Mouse (Mus musculus): ENCODE measurements around the gene Tspan11. TPM values are rescaled to one million over a fixed set of nuclear protein-coding genes. Genes with fewer than 3 reads are reported as not detected.

The Tspan11 gene
- total RNA-seq, 2 experiments from 2014 or later: 1.1 to 1.6 TPM

DNA sequence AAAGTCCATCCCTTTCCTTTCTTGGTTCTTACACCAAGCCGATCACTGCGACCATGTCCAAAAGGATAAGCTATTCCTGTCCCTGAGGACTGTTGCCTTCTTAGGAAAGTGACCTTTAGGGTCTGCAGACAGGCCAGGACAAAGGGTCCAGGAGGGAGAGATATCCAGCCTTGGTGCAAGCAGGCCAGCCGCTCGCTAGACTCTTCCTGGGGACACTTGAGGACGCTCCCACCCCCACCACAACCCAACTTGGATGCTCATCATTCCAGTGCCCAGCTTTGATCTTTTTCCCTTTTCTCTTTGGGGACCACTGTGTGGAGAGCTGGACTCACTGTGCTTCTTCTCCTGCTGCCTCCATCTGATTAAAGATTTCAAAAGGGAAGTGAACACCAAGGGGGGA is 41.3 kb downstream of the Tspan11 start:
- intact Hi-C loops (cut with DNase I): no loop called here
- no peak for DNase-seq

- peak in 1 of 2 experiments; percentile 19 for DNase-seq
- intact Hi-C loops (cut with DNase I): no loop called here
Observed at GRCm38 (mm10) chr6:127932697-127933096, 45.3 kb downstream of the Tspan11 start.

DNA sequence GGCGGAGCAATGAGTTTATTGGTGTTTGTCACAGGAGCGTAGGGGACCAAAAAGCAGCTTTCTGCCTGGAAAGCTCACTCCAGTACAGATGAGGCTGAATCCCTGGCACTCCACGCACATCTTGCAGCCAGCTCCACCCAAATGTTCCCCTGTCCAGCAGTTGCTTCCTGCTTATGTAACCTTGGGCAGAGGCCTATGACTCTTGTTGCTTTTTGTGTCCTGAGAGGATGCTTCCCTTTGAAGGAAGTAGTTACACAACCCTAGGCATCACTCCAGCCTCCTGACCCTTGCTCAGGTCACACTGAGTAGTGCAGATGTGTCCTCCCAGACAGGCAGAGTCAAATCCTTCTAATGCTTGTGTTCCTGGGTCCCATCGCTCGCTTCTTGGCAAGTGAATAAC is 46.5 kb downstream of the Tspan11 start:
- peak; percentile 13 to 22 for DNase-seq
- intact Hi-C loops (cut with DNase I): no loop called here

GRCm38 (mm10) chr6:127935105-127935504 is 47.7 kb downstream of the Tspan11 start:
- DNase-seq: no peak
- intact Hi-C loops (cut with DNase I): no loop called here

DNA sequence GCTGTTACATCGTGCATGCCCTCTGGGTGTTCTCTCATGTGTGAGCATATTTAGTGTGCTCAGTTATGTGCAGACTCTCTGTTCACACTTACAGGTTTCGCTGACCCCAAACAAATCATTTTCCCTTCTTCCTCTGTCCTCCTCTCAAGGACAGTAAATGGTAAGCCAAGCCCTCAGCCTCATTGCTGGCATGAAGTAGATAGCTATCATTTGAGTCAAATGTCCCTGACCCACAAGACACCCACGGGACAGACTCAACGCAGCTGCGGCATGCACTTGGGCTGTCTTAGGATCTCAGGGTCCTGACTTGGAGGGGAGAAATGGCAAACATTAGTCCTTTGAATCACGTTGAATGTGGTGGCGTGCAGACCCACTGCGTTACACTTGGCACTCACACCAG is 55.0 kb downstream of the Tspan11 start:
- intact Hi-C loops (cut with DNase I): no loop called here

DNA sequence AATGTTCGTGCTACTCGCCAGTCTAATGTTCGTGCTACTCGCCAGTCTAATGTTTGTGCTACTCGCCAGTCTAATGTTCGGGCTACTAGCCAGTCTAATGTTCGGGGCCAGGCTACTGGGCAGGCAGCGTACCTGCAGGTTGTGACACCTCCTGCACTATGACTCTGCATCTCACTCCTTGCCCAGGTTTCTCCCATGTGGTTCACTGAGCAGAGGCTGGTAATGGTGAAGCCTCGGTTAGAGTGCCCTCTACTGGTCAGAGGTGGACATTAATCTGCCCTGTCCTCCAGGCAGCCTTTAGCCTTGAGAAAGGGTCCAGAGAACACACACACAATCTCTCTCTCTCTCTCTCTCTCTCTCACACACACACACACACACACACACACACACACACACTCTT is 58.3 kb downstream of the Tspan11 start:
- intact Hi-C loops (cut with DNase I): loop anchor here (2.0 to 5.0 kb wide), 2 partner anchors 329 to 443 kb away; no protein-coding TSS in a partner anchor
- DNase-seq: peak; percentile 67 to 71

More for the DNA sequence above, 55.0 kb downstream of the Tspan11 start:
- no peak for DNase-seq

DNA sequence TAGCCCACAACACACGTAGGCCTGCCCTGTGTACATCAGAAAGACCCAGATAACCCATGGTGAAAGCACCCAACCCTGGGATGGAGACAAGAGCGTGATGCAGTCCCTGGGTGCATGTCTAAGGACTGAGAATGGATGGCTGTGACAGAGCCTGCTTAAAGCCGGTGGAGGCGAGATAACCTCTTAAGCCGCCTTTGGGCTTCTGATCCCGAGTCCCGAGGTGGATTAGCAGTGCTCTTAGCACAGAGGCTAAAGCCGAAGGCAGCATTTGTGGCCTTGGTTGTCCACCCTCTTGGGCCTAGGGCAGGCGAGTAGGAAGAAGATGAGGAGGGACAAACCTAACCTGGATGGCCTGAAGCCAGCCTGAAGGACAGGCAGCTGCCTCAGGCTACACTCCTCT is 61.3 kb downstream of the Tspan11 start:
- DNase-seq: no peak
- intact Hi-C loops (cut with DNase I): loop anchor here (5.0 kb wide), 1 partner anchor 446 kb away; no protein-coding TSS in a partner anchor

GRCm38 (mm10) chr6:127949885-127950284 is 62.5 kb downstream of the Tspan11 start:
- intact Hi-C loops (cut with DNase I): loop anchor here (5.0 kb wide), 1 partner anchor 448 kb away; no protein-coding TSS in a partner anchor
- no peak for DNase-seq

- no peak for DNase-seq
- intact Hi-C loops (cut with DNase I): no loop called here
Observed at GRCm38 (mm10) chr6:127953071-127953470, 65.7 kb downstream of the Tspan11 start.

DNA sequence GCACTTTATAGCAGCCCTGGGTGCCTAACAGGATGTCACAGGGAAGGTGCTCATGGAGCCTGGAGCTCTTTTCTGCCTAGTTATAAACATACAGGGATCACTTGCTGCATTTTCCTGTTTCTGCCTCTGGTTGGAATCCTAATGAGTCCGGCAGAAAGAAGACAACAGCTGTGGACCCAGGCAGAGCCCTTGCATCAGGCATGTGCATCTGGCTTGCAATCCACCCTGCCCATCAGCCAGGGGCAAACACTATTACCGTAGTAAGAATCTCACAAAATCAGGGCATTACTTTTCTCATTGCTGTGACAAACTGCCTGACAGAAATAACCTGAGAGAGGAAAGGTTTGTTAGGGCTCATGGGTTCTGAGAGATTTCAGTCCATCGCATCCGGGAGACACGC is 68.8 kb downstream of the Tspan11 start:
- no peak for DNase-seq
- intact Hi-C loops (cut with DNase I): no loop called here

- intact Hi-C loops (cut with DNase I): loop anchor here (10.0 kb wide), 1 partner anchor 345 kb away; the partner anchor contains the start of gene Tead4
- DNase-seq: no peak
Observed at GRCm38 (mm10) chr6:127960203-127960602, 72.8 kb downstream of the Tspan11 start.

DNA sequence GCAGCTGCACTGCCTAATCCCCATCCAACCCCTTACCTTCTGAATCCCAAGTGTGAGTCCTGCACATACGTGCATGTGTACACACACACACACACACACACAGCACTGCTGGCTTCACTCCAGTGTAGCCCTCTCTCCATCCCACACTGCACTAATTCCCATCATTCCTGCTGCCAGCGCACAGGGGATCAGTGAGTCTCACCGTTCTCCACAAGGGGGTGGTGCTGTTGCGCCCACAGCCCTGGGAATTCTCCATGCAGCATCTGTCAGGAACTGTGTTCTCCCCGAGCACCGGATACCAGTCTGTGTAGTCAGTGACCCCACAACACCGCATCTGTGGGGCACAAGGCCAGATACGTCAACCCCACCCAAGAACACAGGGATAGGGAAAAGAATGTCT is 78.1 kb downstream of the Tspan11 start:
- intact Hi-C loops (cut with DNase I): loop anchor here (10.0 kb wide), 1 partner anchor 339 kb away; the partner anchor contains the start of gene Tead4
- DNase-seq: no peak

DNA sequence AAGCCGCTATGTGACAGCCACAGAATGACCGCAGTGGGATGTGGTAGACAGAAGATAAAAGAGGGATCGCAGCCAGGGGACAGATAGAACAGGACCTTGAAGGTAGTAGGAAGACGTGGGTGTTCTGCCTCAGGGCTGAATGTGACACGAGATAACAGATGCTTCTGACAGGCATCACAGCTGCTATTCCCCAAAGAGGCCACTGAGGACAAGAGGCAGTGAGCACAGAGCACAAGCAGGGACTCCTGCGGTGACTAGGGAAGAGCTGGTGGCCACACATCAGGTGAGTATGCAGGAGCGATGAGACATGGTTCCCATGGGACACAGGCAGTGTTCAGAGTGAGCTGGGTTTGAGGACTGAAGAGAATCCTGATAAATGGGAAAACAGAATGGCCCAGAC is 82.3 kb downstream of the Tspan11 start:
- intact Hi-C loops (cut with DNase I): loop anchor here (1.0 to 10.0 kb wide), 4 partner anchors 122 to 335 kb away; partner anchors contain the start of gene Tead4
- DNase-seq: no peak

- intact Hi-C loops (cut with DNase I): loop anchor here (1.0 kb wide), 3 partner anchors 121 to 199 kb away; no protein-coding TSS in a partner anchor
- peak; percentile 84 to 87 for DNase-seq
Observed at GRCm38 (mm10) chr6:127970120-127970519, 82.7 kb downstream of the Tspan11 start.

- DNase-seq: no peak
- intact Hi-C loops (cut with DNase I): loop anchor here (1.0 kb wide), 3 partner anchors 120 to 198 kb away; no protein-coding TSS in a partner anchor
Observed at GRCm38 (mm10) chr6:127970848-127971247, 83.5 kb downstream of the Tspan11 start.

GRCm38 (mm10) chr6:127971931-127972330 is 84.5 kb downstream of the Tspan11 start:
- no peak for DNase-seq
- intact Hi-C loops (cut with DNase I): loop anchor here (2.0 kb wide), 1 partner anchor 61 kb away; no protein-coding TSS in a partner anchor

DNA sequence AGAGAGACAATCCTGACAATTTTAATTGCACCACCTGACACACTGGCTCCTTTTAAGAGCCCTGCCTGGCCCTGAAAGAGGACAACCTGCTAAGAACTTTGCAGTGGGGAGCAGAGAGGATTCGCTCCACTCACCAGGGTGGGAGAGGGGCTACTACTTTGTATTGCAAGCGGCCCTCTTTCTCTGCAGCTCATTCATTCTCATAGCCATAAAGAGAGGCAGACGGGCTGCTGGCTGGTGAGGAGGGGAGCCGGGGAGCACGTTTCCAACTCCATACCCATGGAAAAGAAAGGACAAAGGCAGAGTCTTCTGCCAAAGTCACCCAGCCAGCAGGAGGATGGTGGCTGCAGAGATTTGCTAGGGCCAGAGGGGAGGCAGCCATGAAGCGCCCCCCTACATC is 86.2 kb downstream of the Tspan11 start:
- DNase-seq: no peak
- intact Hi-C loops (cut with DNase I): loop anchor here (2.0 kb wide), 1 partner anchor 59 kb away; no protein-coding TSS in a partner anchor

- intact Hi-C loops (cut with DNase I): loop anchor here (2.0 kb wide), 1 partner anchor 59 kb away; no protein-coding TSS in a partner anchor
- no peak for DNase-seq
Observed at GRCm38 (mm10) chr6:127974000-127974399, 86.6 kb downstream of the Tspan11 start.

- intact Hi-C loops (cut with DNase I): no loop called here
- no peak for DNase-seq
Observed at GRCm38 (mm10) chr6:127976695-127977094, 89.3 kb downstream of the Tspan11 start.

GRCm38 (mm10) chr6:127978941-127979340 is 91.6 kb downstream of the Tspan11 start:
- intact Hi-C loops (cut with DNase I): no loop called here
- no peak for DNase-seq

DNA sequence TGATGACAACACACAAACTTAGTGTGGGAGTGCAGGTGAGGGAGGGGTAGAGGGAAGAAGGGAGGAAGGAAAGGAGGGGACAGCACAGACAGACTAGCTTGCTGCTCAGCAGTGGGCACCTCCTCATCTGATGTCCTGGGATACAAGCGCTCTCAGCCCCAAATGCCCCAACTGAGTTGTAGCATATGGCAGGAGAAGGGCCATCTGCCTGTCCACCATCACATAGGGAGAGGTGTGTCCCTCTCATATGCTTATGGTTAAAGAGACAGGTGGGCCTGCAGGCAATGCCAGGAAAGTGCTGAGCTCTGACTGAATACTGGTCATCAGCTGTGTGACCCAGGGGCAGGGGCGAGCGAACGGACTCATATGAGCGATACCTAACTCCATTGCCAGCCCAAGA is 92.4 kb downstream of the Tspan11 start:
- intact Hi-C loops (cut with DNase I): no loop called here
- DNase-seq: no peak

DNA sequence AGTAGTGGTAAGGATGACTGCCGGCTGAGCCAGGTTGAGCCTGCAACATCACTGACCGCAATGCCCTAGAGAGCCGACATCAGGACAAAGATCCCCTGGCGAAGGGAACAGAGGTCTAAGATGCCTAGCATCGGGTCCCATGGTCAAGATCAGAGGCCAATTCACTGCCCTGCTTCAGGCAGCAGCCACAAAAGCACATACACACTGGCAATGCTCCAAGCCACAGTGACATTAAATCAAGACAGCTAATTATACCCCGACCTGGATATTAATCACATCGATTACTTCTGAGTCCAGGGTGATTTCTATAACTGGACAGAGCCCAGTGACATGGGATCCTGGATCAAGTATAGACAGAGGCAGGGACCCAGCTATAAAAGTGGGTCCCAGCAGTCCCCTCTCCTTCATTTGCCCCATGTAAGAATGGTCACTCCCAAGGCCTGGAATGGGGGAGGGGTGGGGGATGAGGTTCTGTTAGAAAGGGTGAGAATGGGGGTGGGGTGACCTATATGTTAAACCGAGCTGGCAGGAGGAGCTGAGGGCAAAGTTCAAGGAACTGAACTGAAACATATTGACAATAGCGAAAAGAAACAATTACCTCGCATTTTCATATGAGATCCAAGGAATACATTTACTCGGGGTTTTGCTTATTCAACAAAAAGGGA is 93.1 kb downstream of the Tspan11 start:
- intact Hi-C loops (cut with DNase I): no loop called here

More for the DNA sequence above, 93.1 kb downstream of the Tspan11 start:
- no peak for DNase-seq
